Mouse (Mus musculus) megakaryocyte, embryonic 14.5 days (primary cell): ENCODE data around the gene Pank1.

ENCODE experiments used
- FLI1 ChIP-seq: IDR thresholded peaks from 2 replicates; pipeline ENCODE4 v1.6.1; 2012; ENCODE audit warnings: low read length, inconsistent platforms, mixed read lengths
- GATA1 ChIP-seq: IDR thresholded peaks from 3 replicates; pipeline ENCODE4 v1.6.1; 2012; ENCODE audit warnings: mixed read lengths, low read length, inconsistent platforms, borderline replicate concordance

GRCm38 (mm10) chr19:34920066-34920465 lies 40.8 kb upstream of the Pank1 start:
- no peak for TF ChIP-seq FLI1
- TF ChIP-seq GATA1, result no peak
